Mouse (Mus musculus) splenic B cell, adult 2 months (primary cell): ENCODE results near the gene Kiz.

Experiments
- DNase-seq: peaks from one replicate; pipeline ENCODE4 v3.0.0-alpha.2; 2011; ENCODE audit warnings: low read depth, low spot score
- H3K27me3 ChIP-seq: 2 replicates; pipeline ENCODE4 v1.6.1; 2012; ENCODE audit warnings: mild to moderate bottlenecking, low read length, moderate library complexity, mixed read lengths; ENCODE audit not compliant: control insufficient read depth, poor library complexity, insufficient read depth, severe bottlenecking
- H3K36me3 ChIP-seq: 2 replicates; pipeline ENCODE4 v1.6.1; 2012; ENCODE audit warnings: mild to moderate bottlenecking, low read length, moderate library complexity, mixed read lengths; ENCODE audit not compliant: control insufficient read depth, poor library complexity, insufficient read depth, severe bottlenecking

Gene Kiz

GRCm38 (mm10) chr2:146984831-146985230 lies 129.2 kb downstream of the Kiz start:
- DNase-seq, result no peak
- no peaks in the 10 kb centered on the region; the same call in 1 of the 2 replicates for H3K27me3 ChIP-seq
- H3K36me3 ChIP-seq, result no peaks in the 10 kb centered on the region

GRCm38 (mm10) chr2:146985807-146986206 lies 130.1 kb downstream of the Kiz start:
- H3K27me3 ChIP-seq, result no peaks in the 10 kb centered on the region
- no peaks in the 10 kb centered on the region for H3K36me3 ChIP-seq
- DNase-seq, result no peak

GRCm38 (mm10) chr2:146986429-146986828 lies 130.8 kb downstream of the Kiz start:
- no peaks in the 10 kb centered on the region for H3K36me3 ChIP-seq
- no peaks in the 10 kb centered on the region for H3K27me3 ChIP-seq
- no peak for DNase-seq

GRCm38 (mm10) chr2:147007265-147007664 lies 151.6 kb downstream of the Kiz start:
- no peak for DNase-seq
- H3K36me3 ChIP-seq, result no peaks in the 10 kb centered on the region
- no peaks in the 10 kb centered on the region for H3K27me3 ChIP-seq

GRCm38 (mm10) chr2:147009084-147009483 lies 153.4 kb downstream of the Kiz start:
- Histone ChIP-seq H3K27me3 (no peaks in the 10 kb centered on the region), H3K36me3 (no peaks in the 10 kb centered on the region)
- DNase-seq, result no peak

- DNase-seq, result peak; percentile 57
- H3K27me3 ChIP-seq, result no peaks in the 10 kb centered on the region
- H3K36me3 ChIP-seq, result no peaks in the 10 kb centered on the region
Observed at GRCm38 (mm10) chr2:147010141-147010540, 154.5 kb downstream of the Kiz start.

- Histone ChIP-seq H3K36me3 (no peaks in the 10 kb centered on the region), H3K27me3 (no peaks in the 10 kb centered on the region)
- DNase-seq, result no peak
Observed at GRCm38 (mm10) chr2:147010952-147011351, 155.3 kb downstream of the Kiz start.

- DNase-seq, result peak; percentile 64
- Histone ChIP-seq H3K36me3 (no peaks in the 10 kb centered on the region), H3K27me3 (no peaks in the 10 kb centered on the region)
Observed at GRCm38 (mm10) chr2:147011474-147012140, 155.9 kb downstream of the Kiz start.

GRCm38 (mm10) chr2:147012141-147012622 lies 156.5 kb downstream of the Kiz start:
- no peaks in the 10 kb centered on the region for H3K27me3 ChIP-seq
- no peak for DNase-seq

GRCm38 (mm10) chr2:147012623-147013184 lies 157.0 kb downstream of the Kiz start, which contains the start of gene Xrn2:
Gene Xrn2, plus strand, starts transcription at chr2:147012996.
- Histone ChIP-seq H3K36me3 (no peaks in the 10 kb centered on the region), H3K27me3 (no peaks in the 10 kb centered on the region)
- peak; percentile 96 for DNase-seq

More at GRCm38 (mm10) chr2:147012141-147012622, 156.5 kb downstream of the Kiz start:
- H3K36me3 ChIP-seq, result no peaks in the 10 kb centered on the region

GRCm38 (mm10) chr2:147013194-147013969 lies 157.7 kb downstream of the Kiz start:
- no peaks in the 10 kb centered on the region for H3K36me3 ChIP-seq
- no peaks in the 10 kb centered on the region for H3K27me3 ChIP-seq
- peak; percentile 78 for DNase-seq

GRCm38 (mm10) chr2:147014101-147014886 lies 158.6 kb downstream of the Kiz start:
- no peak for DNase-seq
- Histone ChIP-seq H3K27me3 (no peaks in the 10 kb centered on the region), H3K36me3 (no peaks in the 10 kb centered on the region)
